Mouse (Mus musculus): Measurements from ENCODE around the gene Lurap1l. TPM values are rescaled to one million over a fixed set of nuclear protein-coding genes. Genes with fewer than 3 reads are reported as not detected.
"Not testable (repeated sequence)": the region's sequence is repeated elsewhere in the genome, so short reads cannot be mapped to it uniquely, and the experiment has no call there.

Lurap1l gene
- polyA plus RNA-seq, 1 experiment from 2014 or later, result 3.0 TPM

GRCm38 (mm10) chr4:80891004-80891403 lies 19.4 kb upstream of the Lurap1l start:
- Histone ChIP-seq H3K27ac (no peak overlapping the region), H3K4me3 (replicated peaks) (no peak overlapping the region), H3K4me2 (no peak overlapping the region), H3K9me3 (replicated peaks) (no peaks in the 10 kb centered on the region), H3K9ac (no peak overlapping the region), H3K36me3 (no peaks in the 10 kb centered on the region), H3K27me3 (no peaks in the 10 kb centered on the region), H3K4me1 (replicated peaks) (no peaks in the 10 kb centered on the region)
- DNase-seq (no peak), ATAC-seq (ENCODE audit: low read depth) (no peak)
- WGBS (ENCODE audit: insufficient replicate concordance), result 71% methylated on average over 6 of the region's 6 CpGs

- Histone ChIP-seq H3K36me3 (no peaks in the 10 kb centered on the region), H3K27me3 (no peaks in the 10 kb centered on the region), H3K4me1 (replicated peaks) (0 out of 2 replicates have a peak, but pooled peaks cover 3% of the 10 kb centered on the region), H3K27ac (no peak overlapping the region), H3K9ac (no peak overlapping the region), H3K4me3 (replicated peaks) (no peak overlapping the region), H3K9me3 (replicated peaks) (no peaks in the 10 kb centered on the region), H3K4me2 (no peak overlapping the region)
- DNase-seq (no peak), ATAC-seq (ENCODE audit: low read depth) (no peak)
- WGBS (ENCODE audit: insufficient replicate concordance), result 55% methylated on average over 4 of the region's 4 CpGs
Observed at GRCm38 (mm10) chr4:80895278-80895894, 15.1 kb upstream of the Lurap1l start.

- no peak overlapping the region for H3K4me3 ChIP-seq (replicated peaks)
- no peak overlapping the region for H3K4me2 ChIP-seq
- H3K36me3 ChIP-seq, result no peaks in the 10 kb centered on the region
- H3K9me3 ChIP-seq (replicated peaks), result no peaks in the 10 kb centered on the region
- peaks cover 9% of the 10 kb centered on the region for H3K27me3 ChIP-seq
- no peak overlapping the region for H3K27ac ChIP-seq
- ATAC-seq (ENCODE audit: low read depth) (no peak), DNase-seq (no peak)
- 55% methylated on average over 3 of the region's 3 CpGs for WGBS (ENCODE audit: insufficient replicate concordance)
- H3K4me1 ChIP-seq (replicated peaks), result no peaks in the 10 kb centered on the region
- no peak overlapping the region for H3K9ac ChIP-seq
Observed at GRCm38 (mm10) chr4:80906726-80907125, 3.7 kb upstream of the Lurap1l start.

- Histone ChIP-seq H3K4me1 (replicated peaks) (no peaks in the 10 kb centered on the region), H3K27me3 (peaks cover 9% of the 10 kb centered on the region), H3K4me3 (replicated peaks) (no peak overlapping the region), H3K9me3 (replicated peaks) (no peaks in the 10 kb centered on the region), H3K27ac (no peak overlapping the region), H3K9ac (no peak overlapping the region), H3K4me2 (no peak overlapping the region), H3K36me3 (no peaks in the 10 kb centered on the region)
- 62% methylated on average over 5 of the region's 5 CpGs for WGBS (ENCODE audit: insufficient replicate concordance)
- DNase-seq (no peak), ATAC-seq (ENCODE audit: low read depth) (no peak)
Observed at GRCm38 (mm10) chr4:80907973-80908372, 2.5 kb upstream of the Lurap1l start.

- Histone ChIP-seq H3K9me3 (replicated peaks) (no peaks in the 10 kb centered on the region), H3K36me3 (no peaks in the 10 kb centered on the region), H3K9ac (no peak overlapping the region), H3K4me2 (no peak overlapping the region), H3K4me3 (replicated peaks) (no peak overlapping the region), H3K27ac (no peak overlapping the region), H3K4me1 (replicated peaks) (no peaks in the 10 kb centered on the region), H3K27me3 (peaks cover 9% of the 10 kb centered on the region)
- DNase-seq (no peak), ATAC-seq (ENCODE audit: low read depth) (no peak)
- 68% methylated on average over 4 of the region's 4 CpGs for WGBS (ENCODE audit: insufficient replicate concordance)
Observed at GRCm38 (mm10) chr4:80908902-80909301, 1.5 kb upstream of the Lurap1l start.

- Histone ChIP-seq H3K9me3 (replicated peaks) (no peaks in the 10 kb centered on the region), H3K36me3 (no peaks in the 10 kb centered on the region), H3K9ac (peak overlapping the region; percentile 60), H3K4me1 (replicated peaks) (no peaks in the 10 kb centered on the region), H3K4me3 (replicated peaks) (peak overlapping the region; percentile 59), H3K27ac (peak overlapping the region; percentile 66), H3K4me2 (peak overlapping the region; percentile 57), H3K27me3 (peaks cover 9% of the 10 kb centered on the region)
- WGBS (ENCODE audit: insufficient replicate concordance), result 2% methylated on average over 57 of the region's 58 CpGs
- no peak for DNase-seq
- peak; percentile 55 for ATAC-seq (ENCODE audit: low read depth)
Observed at GRCm38 (mm10) chr4:80910871-80911701, 640 bp downstream of the Lurap1l start.

- ATAC-seq (ENCODE audit: low read depth), result peak; percentile 80
- H3K36me3 ChIP-seq, result no peaks in the 10 kb centered on the region
- H3K27me3 ChIP-seq, result peaks cover 9% of the 10 kb centered on the region
- peak overlapping the region; percentile 59 for H3K4me3 ChIP-seq (replicated peaks)
- H3K4me2 ChIP-seq, result peak overlapping the region; percentile 57
- 5% methylated on average over 26 of the region's 27 CpGs for WGBS (ENCODE audit: insufficient replicate concordance)
- no peaks in the 10 kb centered on the region for H3K4me1 ChIP-seq (replicated peaks)
- peak overlapping the region; percentile 60 for H3K9ac ChIP-seq
- DNase-seq, result peak; percentile 12
- 0 out of 2 replicates have a peak overlapping the region, but pooled peaks have one; percentile 66 for H3K27ac ChIP-seq
- H3K9me3 ChIP-seq (replicated peaks), result no peaks in the 10 kb centered on the region
Observed at GRCm38 (mm10) chr4:80911706-80912540, 1.5 kb downstream of the Lurap1l start.

GRCm38 (mm10) chr4:80915211-80915610 lies 4.8 kb downstream of the Lurap1l start:
- Histone ChIP-seq H3K9ac (no peak overlapping the region), H3K27me3 (peaks cover 9% of the 10 kb centered on the region), H3K27ac (no peak overlapping the region), H3K4me1 (replicated peaks) (no peaks in the 10 kb centered on the region), H3K4me3 (replicated peaks) (no peak overlapping the region), H3K4me2 (no peak overlapping the region), H3K9me3 (replicated peaks) (no peaks in the 10 kb centered on the region), H3K36me3 (no peaks in the 10 kb centered on the region)
- WGBS (ENCODE audit: insufficient replicate concordance), result 44% methylated on average over 2 of the region's 2 CpGs
- ATAC-seq (ENCODE audit: low read depth) (no peak), DNase-seq (no peak)

- DNase-seq (no peak), ATAC-seq (ENCODE audit: low read depth) (no peak)
- Histone ChIP-seq H3K9ac (no peak overlapping the region), H3K27me3 (no peaks in the 10 kb centered on the region), H3K36me3 (no peaks in the 10 kb centered on the region), H3K4me1 (replicated peaks) (no peaks in the 10 kb centered on the region), H3K27ac (no peak overlapping the region), H3K4me2 (no peak overlapping the region), H3K4me3 (replicated peaks) (no peak overlapping the region), H3K9me3 (replicated peaks) (no peaks in the 10 kb centered on the region)
- 62% methylated on average over 3 of the region's 3 CpGs for WGBS (ENCODE audit: insufficient replicate concordance)
Observed at GRCm38 (mm10) chr4:80916695-80917094, 6.2 kb downstream of the Lurap1l start.

GRCm38 (mm10) chr4:80917128-80917527 lies 6.7 kb downstream of the Lurap1l start:
- H3K27ac ChIP-seq; H3K27me3 ChIP-seq; H3K4me3 ChIP-seq (replicated peaks); DNase-seq; H3K4me2 ChIP-seq; ATAC-seq (ENCODE audit: low read depth); H3K9ac ChIP-seq; H3K36me3 ChIP-seq; H3K9me3 ChIP-seq (replicated peaks); H3K4me1 ChIP-seq (replicated peaks): not testable (repeated sequence)
- 62% methylated on average over 1 of the region's 1 CpGs for WGBS (ENCODE audit: insufficient replicate concordance)

- WGBS (ENCODE audit: insufficient replicate concordance), result 52% methylated on average over 3 of the region's 3 CpGs
- Histone ChIP-seq H3K9ac (no peak overlapping the region), H3K9me3 (replicated peaks) (no peaks in the 10 kb centered on the region), H3K4me3 (replicated peaks) (no peak overlapping the region), H3K27me3 (no peaks in the 10 kb centered on the region), H3K4me2 (no peak overlapping the region), H3K4me1 (replicated peaks) (no peaks in the 10 kb centered on the region), H3K27ac (no peak overlapping the region), H3K36me3 (no peaks in the 10 kb centered on the region)
- DNase-seq, result no peak
- ATAC-seq (ENCODE audit: low read depth), result no peak
Observed at GRCm38 (mm10) chr4:80917812-80918211, 7.4 kb downstream of the Lurap1l start.

All from liver, embryonic 13.5 days (tissue).